Mouse (Mus musculus) thymus, adult 2 months (tissue): ENCODE results near the gene Smyd4. TPM values are rescaled to one million over a fixed set of nuclear protein-coding genes. Genes with fewer than 3 reads are reported as not detected.

Experiments used
- DNase-seq: peaks from one replicate; pipeline ENCODE4 v3.0.0; 2021
- H3K27ac ChIP-seq: fragments of 200-500 bp; 2 replicates; pipeline ENCODE4 v1.5.1; 2012; ENCODE audit warnings: low read length, control low read depth; ENCODE audit not compliant: control insufficient read depth, insufficient read depth
- H3K27me3 ChIP-seq: fragments of 200-500 bp; 2 replicates; pipeline ENCODE4 v1.6.1; 2012; ENCODE audit warnings: mild to moderate bottlenecking, low read length, moderate library complexity, mixed read lengths; ENCODE audit not compliant: control insufficient read depth, insufficient read depth
- H3K36me3 ChIP-seq: fragments of 200-500 bp; 2 replicates; pipeline ENCODE4 v1.6.1; 2012; ENCODE audit warnings: mild to moderate bottlenecking, low read length, moderate library complexity; ENCODE audit not compliant: control insufficient read depth, insufficient read depth
- H3K4me1 ChIP-seq: fragments of 200-500 bp; replicated peaks from 2 replicates; pipeline ENCODE4 v1.6.1; 2012; ENCODE audit warnings: low read length; ENCODE audit not compliant: control insufficient read depth, insufficient read depth
- H3K4me3 ChIP-seq: fragments of 200-500 bp; 2 replicates; pipeline ENCODE4 v1.5.1; 2012; ENCODE audit warnings: mild to moderate bottlenecking, low read length, control low read depth, moderate library complexity; ENCODE audit not compliant: control insufficient read depth, insufficient read depth
- CTCF ChIP-seq: fragments of 200-500 bp; IDR thresholded peaks from 2 replicates; pipeline ENCODE4 v1.5.1; 2012; ENCODE audit warnings: mild to moderate bottlenecking, control low read depth, low read length, moderate library complexity, borderline replicate concordance; ENCODE audit not compliant: control insufficient read depth, poor library complexity, insufficient read depth; ENCODE audit errors: extremely low read depth
- POLR2A ChIP-seq: fragments of 200-500 bp; IDR thresholded peaks from 2 replicates; pipeline ENCODE4 v1.6.1; 2012; ENCODE audit warnings: mild to moderate bottlenecking, low read length, control low read depth, moderate library complexity; ENCODE audit not compliant: control insufficient read depth, poor library complexity, insufficient read depth; ENCODE audit errors: extremely low read depth
- WGBS: fragments of 180-500 bp; shearing (Covaris S2); methylation state at CpG from one replicate; pipeline ENCODE4 v1.1.7; 2018; 5-methylcytosine and 5-hydroxymethylcytosine counted together
- polyA plus RNA-seq: library from polyadenylated mRNA; depleted of rRNA; stranded (reverse); fragments of >200 nt; gene quantifications from 2 replicates; pipeline ENCODE4 v1.2.3, GENCODE M21; 2012

Gene Smyd4
- polyA plus RNA-seq, 1 experiment = 5.6 TPM

DNA sequence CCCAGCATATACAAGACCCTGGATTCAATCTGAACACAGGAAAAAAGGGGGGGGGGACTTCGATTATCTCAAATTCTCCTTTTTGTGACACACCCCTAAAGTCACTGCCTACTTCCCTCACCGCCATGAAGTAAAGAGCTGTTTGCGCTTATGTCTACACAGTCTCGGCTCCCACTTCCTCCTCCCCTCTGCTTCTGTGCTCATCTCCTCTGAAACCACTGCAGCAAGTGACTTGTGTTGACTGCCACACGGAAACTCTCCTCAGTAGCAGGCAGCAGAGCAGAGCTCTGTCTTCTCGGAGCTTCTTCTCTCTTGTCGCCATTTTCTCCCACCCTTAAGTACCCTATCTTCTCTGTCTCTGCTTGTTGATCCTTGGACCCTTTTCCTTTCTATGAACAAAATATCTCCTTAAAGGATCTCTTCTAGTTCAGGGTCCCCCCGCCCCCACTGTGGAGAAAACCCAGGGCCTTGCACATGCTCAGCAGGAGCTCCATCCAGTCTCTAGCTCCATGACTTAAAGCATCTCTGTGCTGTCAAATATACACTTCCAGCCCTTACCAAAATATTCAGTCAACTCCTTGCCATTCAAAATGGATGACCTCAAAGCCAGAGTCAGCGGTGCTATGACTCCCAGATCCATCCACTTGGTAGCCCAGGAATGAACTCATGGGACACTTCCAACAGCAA is 80.9 kb downstream of the Smyd4 start:
- WGBS = 24% methylated on average over 9 of the region's 9 CpGs

DNA sequence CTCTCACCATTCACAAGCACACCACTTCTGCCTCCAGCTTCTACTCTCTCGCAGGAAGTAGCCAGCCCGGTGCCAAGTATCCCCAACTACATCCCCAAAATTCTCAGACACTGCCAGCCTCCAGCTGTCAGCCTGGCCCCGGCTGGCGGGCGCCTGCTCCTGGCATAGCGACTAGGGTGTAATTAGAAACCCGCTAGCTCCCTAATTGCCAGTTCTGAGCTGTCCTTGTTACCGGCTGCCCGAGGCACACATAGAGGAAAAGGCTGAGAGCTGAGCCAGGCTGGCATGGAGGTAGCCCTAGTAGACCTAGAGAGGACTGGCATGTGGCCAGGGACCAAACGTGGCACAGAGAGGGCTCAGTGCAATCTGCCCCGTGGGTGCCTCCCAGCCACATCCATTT is 83.1 kb downstream of the Smyd4 start:
- no peak overlapping the region for H3K27ac ChIP-seq
- H3K36me3 ChIP-seq = no peaks in the 10 kb centered on the region
- H3K27me3 ChIP-seq = no peaks in the 10 kb centered on the region
- peaks cover 12% of the 10 kb centered on the region for H3K4me1 ChIP-seq
- WGBS = 81% methylated on average over 11 of the region's 11 CpGs
- TF ChIP-seq CTCF (no peak), POLR2A (no peak)
- DNase-seq = no peak
- no peak overlapping the region for H3K4me3 ChIP-seq

More for the DNA sequence above, 80.9 kb downstream of the Smyd4 start:
- no peak for TF ChIP-seq CTCF
- peak; percentile 53; the same call in 1 of the 2 replicates for TF ChIP-seq POLR2A
- Histone ChIP-seq H3K36me3 (no peaks in the 10 kb centered on the region), H3K4me3 (no peak overlapping the region), H3K27me3 (no peaks in the 10 kb centered on the region), H3K27ac (peak overlapping the region; percentile 89), H3K4me1 (peaks cover 12% of the 10 kb centered on the region)
- peak; percentile 63 for DNase-seq

DNA sequence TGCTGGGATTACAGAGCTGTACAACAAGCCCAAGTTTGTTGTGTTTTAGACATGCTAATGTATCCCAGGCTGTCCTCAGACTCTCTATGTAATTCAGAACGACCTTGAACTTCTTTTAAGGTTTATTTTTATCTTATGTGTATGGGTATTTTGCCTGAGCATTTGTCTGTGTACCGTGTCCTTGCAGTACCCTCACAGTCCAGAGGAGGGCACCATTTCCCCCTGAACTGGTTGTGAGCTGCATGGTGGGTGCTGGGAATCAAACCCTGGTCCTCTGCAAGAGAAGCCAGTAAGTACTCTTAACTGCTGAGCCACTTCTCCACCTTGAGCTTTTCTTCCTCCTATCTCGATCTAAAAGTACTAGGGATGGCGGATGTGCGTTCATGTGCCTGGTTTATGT is 85.9 kb downstream of the Smyd4 start:
- Histone ChIP-seq H3K36me3 (no peaks in the 10 kb centered on the region), H3K4me1 (peaks cover 6% of the 10 kb centered on the region; the same call in 1 of the 2 replicates), H3K27ac (no peak overlapping the region), H3K4me3 (no peak overlapping the region), H3K27me3 (no peaks in the 10 kb centered on the region)
- 93% methylated on average over 5 of the region's 5 CpGs for WGBS
- no peak for DNase-seq
- no peak for TF ChIP-seq CTCF
- no peak for TF ChIP-seq POLR2A

DNA sequence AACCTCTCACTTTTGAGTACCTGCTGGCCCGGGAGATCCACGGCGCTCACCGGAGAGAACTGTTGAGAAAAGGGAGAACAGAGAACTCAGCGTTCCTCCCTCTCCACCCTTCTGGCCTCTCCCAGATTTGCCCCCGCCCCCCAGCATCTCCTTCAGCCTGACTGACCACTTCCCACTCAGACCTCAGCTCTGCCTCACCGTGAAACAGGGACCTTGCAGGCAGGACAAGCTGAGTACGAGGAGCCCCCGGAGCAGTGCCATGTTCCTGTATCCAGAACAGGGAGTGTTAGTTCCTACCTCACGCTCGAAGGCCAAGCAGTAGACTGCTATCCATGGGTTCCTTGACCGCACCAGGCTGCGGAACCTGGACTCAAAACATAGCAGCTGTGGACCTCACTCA is 90.0 kb downstream of the Smyd4 start:
- H3K36me3 ChIP-seq = peaks cover 5% of the 10 kb centered on the region; the same call in 1 of the 2 replicates
- WGBS = 93% methylated on average over 13 of the region's 13 CpGs
- H3K27me3 ChIP-seq = no peaks in the 10 kb centered on the region
- H3K4me1 ChIP-seq = no peaks in the 10 kb centered on the region
- no peak overlapping the region for H3K4me3 ChIP-seq
- no peak overlapping the region for H3K27ac ChIP-seq
- no peak for DNase-seq
- TF ChIP-seq POLR2A (no peak), CTCF (no peak)

DNA sequence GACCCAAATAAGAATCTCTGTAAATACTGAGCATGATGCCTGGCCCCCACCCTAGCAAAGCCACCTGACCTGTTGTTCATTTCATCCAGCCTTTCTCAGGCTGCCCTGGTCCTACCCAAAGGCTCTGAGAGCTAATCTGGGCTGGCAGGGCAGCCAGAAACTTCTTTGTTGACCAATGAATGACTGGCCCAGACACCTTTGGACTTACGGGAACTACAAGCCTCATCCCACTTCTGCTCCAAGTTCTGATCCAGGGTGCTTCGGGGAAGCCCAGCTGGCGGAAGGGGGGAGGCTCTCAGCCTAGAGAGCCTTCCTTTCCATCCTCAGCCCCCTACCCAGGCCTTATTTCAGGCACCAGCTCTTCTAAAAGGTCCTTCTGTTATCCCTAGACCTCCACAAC is 90.6 kb downstream of the Smyd4 start:
- no peak overlapping the region for H3K27ac ChIP-seq
- 91% methylated on average over 3 of the region's 3 CpGs for whole genome bisulfite sequencing
- peaks cover 5% of the 10 kb centered on the region; the same call in 1 of the 2 replicates for H3K36me3 ChIP-seq
- H3K4me1 ChIP-seq = no peaks in the 10 kb centered on the region
- TF ChIP-seq CTCF (no peak), POLR2A (no peak)
- H3K4me3 ChIP-seq = no peak overlapping the region
- no peak for DNase-seq
- no peaks in the 10 kb centered on the region for H3K27me3 ChIP-seq

DNA sequence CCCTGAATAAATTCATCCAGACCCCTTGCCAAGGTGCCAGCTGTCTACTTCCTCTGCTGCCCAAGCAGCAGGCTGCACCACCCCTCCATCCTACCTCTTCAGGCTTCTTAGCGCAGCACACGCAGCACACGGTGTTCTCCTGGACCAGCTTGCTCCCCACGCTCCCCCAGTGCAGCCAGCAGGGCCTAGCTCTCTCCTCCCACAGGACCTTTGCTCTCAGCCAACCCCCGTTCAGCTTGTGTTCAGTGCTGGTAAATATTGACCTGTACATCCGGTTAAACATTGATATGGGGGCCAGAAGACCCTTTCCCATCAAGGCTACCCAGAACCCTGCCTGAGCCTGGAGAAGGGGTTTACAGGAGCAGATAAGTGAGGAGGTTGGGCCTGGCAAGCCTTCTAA is 91.1 kb downstream of the Smyd4 start, which contains the start of gene Serpinf2:
Serpinf2 (minus strand) TSS at position 229 of the 400 bp plus-strand sequence.
- no peak within 1 kb of the TSS for H3K4me3 ChIP-seq
- no peaks in the 10 kb centered on the region for H3K4me1 ChIP-seq
- WGBS = 92% methylated on average over 6 of the region's 6 CpGs

DNA sequence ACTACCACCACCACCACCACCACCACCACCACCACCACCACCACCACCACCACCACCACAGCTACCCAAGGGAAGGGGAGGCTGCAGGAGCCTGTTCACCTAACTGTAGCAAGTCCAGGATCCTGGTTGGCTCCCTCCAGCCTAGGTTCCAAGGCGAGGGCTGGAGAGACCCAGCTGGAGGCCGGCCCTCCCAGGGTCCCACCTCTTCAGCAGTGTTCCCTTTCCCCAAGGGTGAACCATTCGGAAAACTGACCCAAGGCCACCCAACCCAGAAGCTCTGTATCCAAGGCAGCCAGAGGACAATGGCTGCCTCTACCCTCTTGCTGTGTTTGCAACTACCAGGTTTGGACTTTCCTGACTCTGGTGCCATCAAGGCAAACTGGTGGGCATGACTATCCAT is 91.7 kb downstream of the Smyd4 start:
- no peaks in the 10 kb centered on the region for H3K27me3 ChIP-seq
- peaks cover 5% of the 10 kb centered on the region; the same call in 1 of the 2 replicates for H3K36me3 ChIP-seq
- H3K4me1 ChIP-seq = no peaks in the 10 kb centered on the region
- 96% methylated on average over 3 of the region's 3 CpGs for WGBS
- TF ChIP-seq CTCF (no peak), POLR2A (no peak)
- no peak for DNase-seq
- no peak overlapping the region for H3K4me3 ChIP-seq
- H3K27ac ChIP-seq = no peak overlapping the region

More for the DNA sequence above, 91.1 kb downstream of the Smyd4 start, which contains the start of gene Serpinf2:
- H3K27ac ChIP-seq = no peak within 1 kb of the TSS
- TF ChIP-seq CTCF (no peak), POLR2A (no peak)
- no peaks in the 10 kb centered on the region for H3K27me3 ChIP-seq
- peaks cover 5% of the 10 kb centered on the region; the same call in 1 of the 2 replicates for H3K36me3 ChIP-seq
- DNase-seq = no peak
